Mouse (Mus musculus) myocyte (in vitro differentiated cells): ENCODE data around the gene Cpne5.

Experiments
- MAX ChIP-seq: IDR thresholded peaks from one replicate; pipeline ENCODE4 v1.6.1; 2011; ENCODE audit warnings: low read depth, mild to moderate bottlenecking, control low read depth
- MYOD1 ChIP-seq, 3 experiments: IDR thresholded peaks; one replicate each; pipeline ENCODE4 v1.6.1; 2011; ENCODE audit warnings: control low read depth in 2 of 3, low read depth in 2 of 3, mild to moderate bottlenecking in 2 of 3, moderate library complexity in 1 of 3; ENCODE audit not compliant: insufficient read length in 2 of 3, control insufficient read depth in 1 of 3
- POLR2A ChIP-seq: IDR thresholded peaks from one replicate; pipeline ENCODE4 v1.6.1; 2011; ENCODE audit warnings: low read depth, mild to moderate bottlenecking, control low read depth, moderate library complexity; ENCODE audit not compliant: insufficient read length
- POLR2AphosphoS2 ChIP-seq: IDR thresholded peaks from one replicate; pipeline ENCODE4 v1.6.1; 2011; ENCODE audit warnings: low read depth, control low read depth; ENCODE audit not compliant: insufficient read length
- TCF3 ChIP-seq: IDR thresholded peaks from one replicate; pipeline ENCODE4 v1.6.1; 2011; ENCODE audit warnings: low read depth, control low read depth; ENCODE audit not compliant: insufficient read length
- USF1 ChIP-seq: IDR thresholded peaks from one replicate; pipeline ENCODE4 v1.6.1; 2011; ENCODE audit warnings: low read depth, mild to moderate bottlenecking, control low read depth, moderate library complexity

DNA sequence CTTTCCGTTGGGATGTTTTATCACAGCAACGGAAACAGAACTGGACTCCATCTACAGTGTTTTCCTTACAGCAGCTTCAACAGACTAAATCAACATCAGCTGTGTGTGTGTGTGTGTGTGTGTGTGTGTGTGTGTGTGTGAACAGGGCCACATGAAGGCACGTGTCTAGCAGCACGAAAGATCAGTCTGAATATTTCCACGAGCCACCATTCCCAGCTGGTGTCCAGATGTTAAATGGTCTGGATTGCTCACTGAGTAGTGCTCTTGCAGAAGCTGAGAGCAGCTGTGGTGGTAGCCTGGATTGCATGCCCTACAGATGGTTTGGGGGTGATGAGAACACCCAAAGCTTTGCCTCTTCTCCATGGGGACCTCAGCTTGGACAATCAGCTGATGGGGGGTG is 19.9 kb downstream of the Cpne5 start:
- TF ChIP-seq POLR2AphosphoS2 (no peak), TCF3 (no peak), MAX (no peak), MYOD1 (IDR thresholded peaks at IDR 0.05; ENCODE audit: control insufficient read depth in 1 of 3, insufficient read length in 2 of 3, low read depth in 2 of 3) (no peak), POLR2A (no peak), USF1 (no peak)
